Mouse (Mus musculus) CH12.LX (cell line): ENCODE measurements at regions not wholly inside any gene's neighbourhood (a gene's known extent, or its start where the extent isn't known, plus 50 kb on each side); places are given as distances from the start of the nearest gene placed in this dataset.

Experiments
- DNase-seq: peaks from one replicate; pipeline ENCODE4 v3.0.0-alpha.2; 2013; ENCODE audit errors: extremely low read depth
- H3K27ac ChIP-seq: 2 replicates; pipeline ENCODE4 v1.5.1; 2012; ENCODE audit warnings: low read depth, mild to moderate bottlenecking, control low read depth, moderate library complexity; ENCODE audit not compliant: insufficient read depth
- H3K27me3 ChIP-seq: replicated peaks from 2 replicates; pipeline ENCODE3; 2012; ENCODE audit warnings: inconsistent platforms
- H3K36me3 ChIP-seq, 2 experiments: replicated peaks in 1 of 2; 2 replicates each; pipeline versions ENCODE3 to v1.6.1; 2012; ENCODE audit warnings: inconsistent platforms in 1 of 2, low read length in 1 of 2, mild to moderate bottlenecking in 1 of 2, mixed read lengths in 1 of 2, moderate library complexity in 1 of 2; ENCODE audit not compliant: control insufficient read depth in 1 of 2, insufficient read depth in 1 of 2
- H3K4me1 ChIP-seq, 2 experiments: 2 replicates each; pipeline ENCODE4 v1.6.1; 2012; ENCODE audit warnings: inconsistent platforms in 1 of 2, moderate library complexity in 1 of 2; ENCODE audit not compliant: insufficient read depth in 2 of 2, control insufficient read depth in 1 of 2
- H3K4me2 ChIP-seq: 2 replicates; pipeline ENCODE4 v1.6.1; 2012; ENCODE audit warnings: low read depth, mild to moderate bottlenecking, control low read depth; ENCODE audit not compliant: poor library complexity, insufficient read depth, severe bottlenecking
- H3K4me3 ChIP-seq, 3 experiments: fragments of 150-350 bp in 1 of 3; sonication (generic) in 1 of 3; replicated peaks in 1 of 3; 2 replicates each; pipeline versions ENCODE3 to v1.5.1; 2011 to 2012; ENCODE audit warnings: low read depth in 2 of 3, low read length in 2 of 3, mild to moderate bottlenecking in 2 of 3, moderate library complexity in 2 of 3, control low read depth in 1 of 3, improper control_type of control experiment in 1 of 3, inconsistent platforms in 1 of 3, mixed read lengths in 1 of 3; ENCODE audit not compliant: poor library complexity in 1 of 3
- H3K79me2 ChIP-seq: replicated peaks from 2 replicates; pipeline ENCODE4 v1.6.1; 2012; ENCODE audit warnings: mild to moderate bottlenecking, moderate library complexity; ENCODE audit not compliant: control insufficient read depth, poor library complexity, insufficient read depth, severe bottlenecking; ENCODE audit errors: extremely low read depth
- H3K9ac ChIP-seq: 2 replicates; pipeline ENCODE4 v1.6.1; 2012; ENCODE audit warnings: low read depth, mild to moderate bottlenecking, control low read depth, moderate library complexity; ENCODE audit not compliant: insufficient read depth
- H3K9me3 ChIP-seq: replicated peaks from 2 replicates; pipeline ENCODE3; 2012; ENCODE audit warnings: low read length, inconsistent platforms, mixed read lengths
- BHLHE40 ChIP-seq: IDR thresholded peaks from 2 replicates; pipeline ENCODE4 v1.6.1; 2011; ENCODE audit warnings: mild to moderate bottlenecking, low read depth, low read length, improper control_type of control experiment
- CTCF ChIP-seq, 2 experiments: IDR thresholded peaks in 1 of 2; conservative IDR thresholded peaks in 1 of 2; 2 replicates each; pipeline ENCODE4 v1.5.1; 2011 to 2012; ENCODE audit warnings: low read depth in 2 of 2, low read length in 2 of 2, improper control_type of control experiment in 1 of 2, inconsistent platforms in 1 of 2, mild to moderate bottlenecking in 1 of 2, moderate library complexity in 1 of 2
- E2F4 ChIP-seq: IDR thresholded peaks from 2 replicates; pipeline ENCODE4 v1.6.1; 2011; ENCODE audit warnings: low read depth, low read length, improper control_type of control experiment; ENCODE audit not compliant: insufficient replicate concordance
- GABPA ChIP-seq: IDR thresholded peaks from 2 replicates; pipeline ENCODE4 v1.6.1; 2012; ENCODE audit warnings: low read depth, low read length, improper control_type of control experiment, inconsistent platforms; ENCODE audit not compliant: insufficient replicate concordance
- HCFC1 ChIP-seq: IDR thresholded peaks from 2 replicates; pipeline ENCODE4 v1.6.1; 2012; ENCODE audit warnings: low read depth, mild to moderate bottlenecking, inconsistent platforms, low read length, improper control_type of control experiment
- JUN ChIP-seq: IDR thresholded peaks from 2 replicates; pipeline ENCODE4 v1.6.1; 2011; ENCODE audit warnings: low read depth, mild to moderate bottlenecking, low read length, improper control_type of control experiment, moderate library complexity; ENCODE audit not compliant: insufficient read depth
- MAFK ChIP-seq: IDR thresholded peaks from 2 replicates; pipeline ENCODE4 v1.6.1; 2011; ENCODE audit warnings: low read length, improper control_type of control experiment; ENCODE audit not compliant: insufficient replicate concordance
- MAZ ChIP-seq: IDR thresholded peaks from 2 replicates; pipeline ENCODE4 v1.6.1; 2012; ENCODE audit warnings: low read depth, mild to moderate bottlenecking, inconsistent platforms, low read length, improper control_type of control experiment, moderate library complexity
- MEF2A ChIP-seq: IDR thresholded peaks from 2 replicates; pipeline ENCODE4 v1.6.1; 2014; ENCODE audit warnings: low read depth, mild to moderate bottlenecking, inconsistent platforms, low read length, improper control_type of control experiment, borderline replicate concordance
- MYC ChIP-seq: IDR thresholded peaks from 2 replicates; pipeline ENCODE4 v1.6.1; 2011; ENCODE audit warnings: low read depth, mild to moderate bottlenecking, improper control_type of control experiment, low read length
- NRF1 ChIP-seq: IDR thresholded peaks from 2 replicates; pipeline ENCODE4 v1.6.1; 2014; ENCODE audit warnings: low read depth, mild to moderate bottlenecking, inconsistent platforms, low read length, improper control_type of control experiment, moderate library complexity
- POLR2AphosphoS2 ChIP-seq: IDR thresholded peaks from 2 replicates; pipeline ENCODE4 v1.6.1; 2011; ENCODE audit warnings: low read depth, low read length, improper control_type of control experiment
- TBP ChIP-seq: conservative IDR thresholded peaks from 2 replicates; pipeline ENCODE4 v1.6.1; 2011; ENCODE audit warnings: low read depth, low read length, improper control_type of control experiment
- USF2 ChIP-seq: conservative IDR thresholded peaks from 2 replicates; pipeline ENCODE4 v1.6.1; 2011; ENCODE audit warnings: low read depth, low read length, improper control_type of control experiment
- ZKSCAN1 ChIP-seq: IDR thresholded peaks from 2 replicates; pipeline ENCODE4 v1.6.1; 2012; ENCODE audit warnings: low read depth, inconsistent platforms, low read length, improper control_type of control experiment, borderline replicate concordance
- dilution Hi-C: fragments of 300-500 bp; cut with MboI; formaldehyde crosslinking; loops from 2 replicates; pipeline ENCODE4 v1.14.3; 2020; ENCODE audit warnings: low sequenced_read_pairs; ENCODE audit not compliant: extremely low pct_unique_long_range_greater_than_20kb, extremely low pct_ligation_motif_present
- in situ Hi-C: fragments of 300-500 bp; cut with MboI; formaldehyde crosslinking; loops from 3 replicates; pipeline ENCODE4 v1.14.3; 2019; ENCODE audit warnings: low sequenced_read_pairs, low pct_ligation_motif_present, low pct_unique_long_range_greater_than_20kb, mixed read lengths

GRCm38 (mm10) chr9:61683557-61683956, 230.8 kb downstream of the Rplp1 start:
- H3K4me3 ChIP-seq: no peak overlapping the region
- no peaks in the 10 kb centered on the region for H3K9me3 ChIP-seq
- no peak for DNase-seq
- no peak overlapping the region for H3K9ac ChIP-seq
- no peaks in the 10 kb centered on the region for H3K79me2 ChIP-seq
- no peaks in the 10 kb centered on the region for H3K27me3 ChIP-seq
- no peak for TF ChIP-seq TBP
- TF ChIP-seq MAZ: no peak
- no peak for TF ChIP-seq HCFC1
- TF ChIP-seq MEF2A: no peak
- TF ChIP-seq GABPA: no peak
- TF ChIP-seq MAFK: no peak
- no peak for TF ChIP-seq CTCF (conservative IDR thresholded peaks at IDR 0.05 in 1 of 2, IDR thresholded peaks at IDR 0.05 in 1 of 2; ENCODE audit: low read depth in 2 of 2, low read length in 2 of 2)
- TF ChIP-seq E2F4: no peak
- dilution Hi-C loops: no loop called here
- no peak overlapping the region for H3K4me2 ChIP-seq
- no peak overlapping the region for H3K27ac ChIP-seq
- peaks cover 37 to 55% of the 10 kb centered on the region in 2 experiments for H3K4me1 ChIP-seq
- in situ Hi-C loops: no loop called here
- no peaks in the 10 kb centered on the region for H3K36me3 ChIP-seq

GRCm38 (mm10) chr9:61682744-61683259, 231.5 kb downstream of the Rplp1 start:
- in situ Hi-C loops (no loop called here), dilution Hi-C loops (no loop called here)
- no peaks in the 10 kb centered on the region for H3K36me3 ChIP-seq
- H3K27me3 ChIP-seq: no peaks in the 10 kb centered on the region
- no peaks in the 10 kb centered on the region for H3K79me2 ChIP-seq
- no peak overlapping the region for H3K4me3 ChIP-seq
- H3K27ac ChIP-seq: no peak overlapping the region
- H3K9ac ChIP-seq: no peak overlapping the region
- peak overlapping the region; percentile 65; the same call in 1 of the 2 replicates for H3K4me2 ChIP-seq
- TF ChIP-seq JUN (no peak), BHLHE40 (no peak), GABPA (no peak), MYC (no peak), USF2 (no peak)
- H3K4me1 ChIP-seq: peaks cover 41 to 62% of the 10 kb centered on the region in 2 experiments
- DNase-seq: no peak
- H3K9me3 ChIP-seq: no peaks in the 10 kb centered on the region

GRCm38 (mm10) chr9:61682316-61682715, 232.0 kb downstream of the Rplp1 start:
- H3K4me2 ChIP-seq: peak overlapping the region; percentile 65; the same call in 1 of the 2 replicates
- peaks cover 41 to 62% of the 10 kb centered on the region in 2 experiments for H3K4me1 ChIP-seq
- TF ChIP-seq ZKSCAN1: no peak
- TF ChIP-seq MYC: no peak
- no peak for TF ChIP-seq POLR2AphosphoS2
- no peak for TF ChIP-seq NRF1
- in situ Hi-C loops (no loop called here), dilution Hi-C loops (no loop called here)
- H3K27ac ChIP-seq: peak overlapping the region; percentile 66
- no peaks in the 10 kb centered on the region for H3K9me3 ChIP-seq
- H3K4me3 ChIP-seq: peak overlapping the region in 1 of 3 experiments; percentile 19
- no peaks in the 10 kb centered on the region for H3K36me3 ChIP-seq
- 0 out of 2 replicates have a peak overlapping the region, but pooled peaks have one; percentile 10 for H3K9ac ChIP-seq
- H3K27me3 ChIP-seq: no peaks in the 10 kb centered on the region
- no peaks in the 10 kb centered on the region for H3K79me2 ChIP-seq
- DNase-seq: no peak
